Mouse (Mus musculus) CH12.LX (cell line): ENCODE results near the gene Hyal2. TPM values are rescaled to one million over a fixed set of nuclear protein-coding genes. Genes with fewer than 3 reads are reported as not detected.
A peak's percentile ranks its signal among the peaks of the same experiment; 100 is the strongest.

Experiments
- DNase-seq: peaks from one replicate; pipeline ENCODE4 v3.0.0-alpha.2; 2013; ENCODE audit errors: extremely low read depth
- H3K27ac ChIP-seq: 2 replicates; pipeline ENCODE4 v1.5.1; 2012; ENCODE audit warnings: low read depth, mild to moderate bottlenecking, control low read depth, moderate library complexity; ENCODE audit not compliant: insufficient read depth
- H3K27me3 ChIP-seq: replicated peaks from 2 replicates; pipeline ENCODE3; 2012; ENCODE audit warnings: inconsistent platforms
- H3K36me3 ChIP-seq, 2 experiments: replicated peaks in 1 of 2; 2 replicates each; pipeline versions ENCODE3 to v1.6.1; 2012; ENCODE audit warnings: inconsistent platforms in 1 of 2, low read length in 1 of 2, mild to moderate bottlenecking in 1 of 2, mixed read lengths in 1 of 2, moderate library complexity in 1 of 2; ENCODE audit not compliant: control insufficient read depth in 1 of 2, insufficient read depth in 1 of 2
- H3K4me1 ChIP-seq, 2 experiments: 2 replicates each; pipeline ENCODE4 v1.6.1; 2012; ENCODE audit warnings: inconsistent platforms in 1 of 2, moderate library complexity in 1 of 2; ENCODE audit not compliant: insufficient read depth in 2 of 2, control insufficient read depth in 1 of 2
- H3K4me2 ChIP-seq: 2 replicates; pipeline ENCODE4 v1.6.1; 2012; ENCODE audit warnings: low read depth, mild to moderate bottlenecking, control low read depth; ENCODE audit not compliant: poor library complexity, insufficient read depth, severe bottlenecking
- H3K4me3 ChIP-seq, 3 experiments: fragments of 150-350 bp in 1 of 3; sonication (generic) in 1 of 3; replicated peaks in 1 of 3; 2 replicates each; pipeline versions ENCODE3 to v1.5.1; 2011 to 2012; ENCODE audit warnings: low read depth in 2 of 3, low read length in 2 of 3, mild to moderate bottlenecking in 2 of 3, moderate library complexity in 2 of 3, control low read depth in 1 of 3, improper control_type of control experiment in 1 of 3, inconsistent platforms in 1 of 3, mixed read lengths in 1 of 3; ENCODE audit not compliant: poor library complexity in 1 of 3
- H3K79me2 ChIP-seq: replicated peaks from 2 replicates; pipeline ENCODE4 v1.6.1; 2012; ENCODE audit warnings: mild to moderate bottlenecking, moderate library complexity; ENCODE audit not compliant: control insufficient read depth, poor library complexity, insufficient read depth, severe bottlenecking; ENCODE audit errors: extremely low read depth
- H3K9ac ChIP-seq: 2 replicates; pipeline ENCODE4 v1.6.1; 2012; ENCODE audit warnings: low read depth, mild to moderate bottlenecking, control low read depth, moderate library complexity; ENCODE audit not compliant: insufficient read depth
- H3K9me3 ChIP-seq: replicated peaks from 2 replicates; pipeline ENCODE3; 2012; ENCODE audit warnings: low read length, inconsistent platforms, mixed read lengths
- BHLHE40 ChIP-seq: IDR thresholded peaks from 2 replicates; pipeline ENCODE4 v1.6.1; 2011; ENCODE audit warnings: mild to moderate bottlenecking, low read depth, low read length, improper control_type of control experiment
- CHD1 ChIP-seq: IDR thresholded peaks from 2 replicates; pipeline ENCODE4 v1.6.1; 2012; ENCODE audit warnings: low read depth, low read length, improper control_type of control experiment, inconsistent platforms
- CHD2 ChIP-seq: IDR thresholded peaks from 2 replicates; pipeline ENCODE4 v1.6.1; 2011; ENCODE audit warnings: low read length, improper control_type of control experiment
- CTCF ChIP-seq, 2 experiments: IDR thresholded peaks in 1 of 2; conservative IDR thresholded peaks in 1 of 2; 2 replicates each; pipeline ENCODE4 v1.5.1; 2011 to 2012; ENCODE audit warnings: low read depth in 2 of 2, low read length in 2 of 2, improper control_type of control experiment in 1 of 2, inconsistent platforms in 1 of 2, mild to moderate bottlenecking in 1 of 2, moderate library complexity in 1 of 2
- E2F4 ChIP-seq: IDR thresholded peaks from 2 replicates; pipeline ENCODE4 v1.6.1; 2011; ENCODE audit warnings: low read depth, low read length, improper control_type of control experiment; ENCODE audit not compliant: insufficient replicate concordance
- EP300 ChIP-seq: IDR thresholded peaks from 2 replicates; pipeline ENCODE4 v1.6.1; 2011; ENCODE audit warnings: low read length, improper control_type of control experiment
- ETS1 ChIP-seq: conservative IDR thresholded peaks from 2 replicates; pipeline ENCODE4 v1.6.1; 2012; ENCODE audit warnings: low read depth, mild to moderate bottlenecking, inconsistent platforms, low read length, improper control_type of control experiment, moderate library complexity
- GABPA ChIP-seq: IDR thresholded peaks from 2 replicates; pipeline ENCODE4 v1.6.1; 2012; ENCODE audit warnings: low read depth, low read length, improper control_type of control experiment, inconsistent platforms; ENCODE audit not compliant: insufficient replicate concordance
- HCFC1 ChIP-seq: IDR thresholded peaks from 2 replicates; pipeline ENCODE4 v1.6.1; 2012; ENCODE audit warnings: low read depth, mild to moderate bottlenecking, inconsistent platforms, low read length, improper control_type of control experiment
- IRF4 ChIP-seq: IDR thresholded peaks from 2 replicates; pipeline ENCODE4 v1.6.1; 2014; ENCODE audit warnings: low read depth, mild to moderate bottlenecking, inconsistent platforms, low read length, improper control_type of control experiment
- JUN ChIP-seq: IDR thresholded peaks from 2 replicates; pipeline ENCODE4 v1.6.1; 2011; ENCODE audit warnings: low read depth, mild to moderate bottlenecking, low read length, improper control_type of control experiment, moderate library complexity; ENCODE audit not compliant: insufficient read depth
- JUND ChIP-seq: conservative IDR thresholded peaks from 2 replicates; pipeline ENCODE4 v1.6.1; 2011; ENCODE audit warnings: low read depth, low read length, improper control_type of control experiment
- KAT2A ChIP-seq: IDR thresholded peaks from 2 replicates; pipeline ENCODE4 v1.6.1; 2012; ENCODE audit warnings: low read length, improper control_type of control experiment, inconsistent platforms; ENCODE audit not compliant: insufficient replicate concordance
- MAFK ChIP-seq: IDR thresholded peaks from 2 replicates; pipeline ENCODE4 v1.6.1; 2011; ENCODE audit warnings: low read length, improper control_type of control experiment; ENCODE audit not compliant: insufficient replicate concordance
- MAX ChIP-seq: IDR thresholded peaks from 2 replicates; pipeline ENCODE4 v1.6.1; 2011; ENCODE audit warnings: low read length, improper control_type of control experiment
- MAZ ChIP-seq: IDR thresholded peaks from 2 replicates; pipeline ENCODE4 v1.6.1; 2012; ENCODE audit warnings: low read depth, mild to moderate bottlenecking, inconsistent platforms, low read length, improper control_type of control experiment, moderate library complexity
- MEF2A ChIP-seq: IDR thresholded peaks from 2 replicates; pipeline ENCODE4 v1.6.1; 2014; ENCODE audit warnings: low read depth, mild to moderate bottlenecking, inconsistent platforms, low read length, improper control_type of control experiment, borderline replicate concordance
- MXI1 ChIP-seq: IDR thresholded peaks from 2 replicates; pipeline ENCODE4 v1.6.1; 2011; ENCODE audit warnings: mild to moderate bottlenecking, low read depth, low read length, improper control_type of control experiment
- MYC ChIP-seq: IDR thresholded peaks from 2 replicates; pipeline ENCODE4 v1.6.1; 2011; ENCODE audit warnings: low read depth, mild to moderate bottlenecking, improper control_type of control experiment, low read length
- NELFE ChIP-seq: IDR thresholded peaks from 2 replicates; pipeline ENCODE4 v1.6.1; 2011; ENCODE audit warnings: low read depth, low read length, improper control_type of control experiment
- NRF1 ChIP-seq: IDR thresholded peaks from 2 replicates; pipeline ENCODE4 v1.6.1; 2014; ENCODE audit warnings: low read depth, mild to moderate bottlenecking, inconsistent platforms, low read length, improper control_type of control experiment, moderate library complexity
- PAX5 ChIP-seq: IDR thresholded peaks from 2 replicates; pipeline ENCODE4 v1.6.1; 2012; ENCODE audit warnings: low read length, inconsistent platforms, mixed read lengths
- POLR2A ChIP-seq: IDR thresholded peaks from 2 replicates; pipeline ENCODE4 v1.6.1; 2011; ENCODE audit warnings: low read depth, mild to moderate bottlenecking, improper control_type of control experiment, low read length
- RAD21 ChIP-seq: IDR thresholded peaks from 2 replicates; pipeline ENCODE4 v1.6.1; 2011; ENCODE audit warnings: low read depth, mild to moderate bottlenecking, low read length, improper control_type of control experiment, moderate library complexity
- RCOR1 ChIP-seq: conservative IDR thresholded peaks from 2 replicates; pipeline ENCODE4 v1.6.1; 2012; ENCODE audit warnings: low read depth, mild to moderate bottlenecking, inconsistent platforms, low read length, improper control_type of control experiment
- SIN3A ChIP-seq: IDR thresholded peaks from 2 replicates; pipeline ENCODE4 v1.6.1; 2012; ENCODE audit warnings: low read length, improper control_type of control experiment, inconsistent platforms
- SMC3 ChIP-seq: IDR thresholded peaks from 2 replicates; pipeline ENCODE4 v1.6.1; 2011; ENCODE audit warnings: low read depth, low read length, improper control_type of control experiment
- TBP ChIP-seq: conservative IDR thresholded peaks from 2 replicates; pipeline ENCODE4 v1.6.1; 2011; ENCODE audit warnings: low read depth, low read length, improper control_type of control experiment
- TCF12 ChIP-seq: IDR thresholded peaks from 2 replicates; pipeline ENCODE4 v1.6.1; 2014; ENCODE audit warnings: low read depth, mild to moderate bottlenecking, inconsistent platforms, low read length, improper control_type of control experiment
- UBTF ChIP-seq: IDR thresholded peaks from 2 replicates; pipeline ENCODE4 v1.6.1; 2012; ENCODE audit warnings: low read depth, mild to moderate bottlenecking, inconsistent platforms, low read length, improper control_type of control experiment, moderate library complexity
- USF1 ChIP-seq: IDR thresholded peaks from 2 replicates; pipeline ENCODE4 v1.6.1; 2014; ENCODE audit warnings: low read depth, mild to moderate bottlenecking, inconsistent platforms, low read length, improper control_type of control experiment
- USF2 ChIP-seq: conservative IDR thresholded peaks from 2 replicates; pipeline ENCODE4 v1.6.1; 2011; ENCODE audit warnings: low read depth, low read length, improper control_type of control experiment
- ZKSCAN1 ChIP-seq: IDR thresholded peaks from 2 replicates; pipeline ENCODE4 v1.6.1; 2012; ENCODE audit warnings: low read depth, inconsistent platforms, low read length, improper control_type of control experiment, borderline replicate concordance
- ZMIZ1 ChIP-seq: IDR thresholded peaks from 2 replicates; pipeline ENCODE4 v1.6.1; 2012; ENCODE audit warnings: low read depth, mild to moderate bottlenecking, inconsistent platforms, low read length, improper control_type of control experiment
- ZNF384 ChIP-seq: IDR thresholded peaks from 2 replicates; pipeline ENCODE4 v1.6.1; 2012; ENCODE audit warnings: low read depth, low read length, improper control_type of control experiment, inconsistent platforms
- dilution Hi-C: fragments of 300-500 bp; cut with MboI; formaldehyde crosslinking; loops from 2 replicates; pipeline ENCODE4 v1.14.3; 2020; ENCODE audit warnings: low sequenced_read_pairs; ENCODE audit not compliant: extremely low pct_unique_long_range_greater_than_20kb, extremely low pct_ligation_motif_present
- in situ Hi-C: fragments of 300-500 bp; cut with MboI; formaldehyde crosslinking; loops from 3 replicates; pipeline ENCODE4 v1.14.3; 2019; ENCODE audit warnings: low sequenced_read_pairs, low pct_ligation_motif_present, low pct_unique_long_range_greater_than_20kb, mixed read lengths
- polyA plus RNA-seq: library from polyadenylated mRNA; unstranded; fragments of >175 nt; gene quantifications from 2 replicates; pipeline ENCODE4 v1.2.1, GENCODE M21; 2012; ENCODE audit warnings: low read depth; ENCODE audit not compliant: insufficient read length
- total RNA-seq, 2 experiments: library from RNA; depleted of rRNA; stranded (reverse); fragments of 300-350 nt in 1 of 2; fragments of >200 nt in 1 of 2; gene quantifications; 2 replicates each; pipeline ENCODE4 v1.2.3; 2012 to 2014

The Hyal2 gene
- total and polyA plus RNA-seq, 3 experiments = 16.4 to 30.9 (median 26.8) TPM

DNA sequence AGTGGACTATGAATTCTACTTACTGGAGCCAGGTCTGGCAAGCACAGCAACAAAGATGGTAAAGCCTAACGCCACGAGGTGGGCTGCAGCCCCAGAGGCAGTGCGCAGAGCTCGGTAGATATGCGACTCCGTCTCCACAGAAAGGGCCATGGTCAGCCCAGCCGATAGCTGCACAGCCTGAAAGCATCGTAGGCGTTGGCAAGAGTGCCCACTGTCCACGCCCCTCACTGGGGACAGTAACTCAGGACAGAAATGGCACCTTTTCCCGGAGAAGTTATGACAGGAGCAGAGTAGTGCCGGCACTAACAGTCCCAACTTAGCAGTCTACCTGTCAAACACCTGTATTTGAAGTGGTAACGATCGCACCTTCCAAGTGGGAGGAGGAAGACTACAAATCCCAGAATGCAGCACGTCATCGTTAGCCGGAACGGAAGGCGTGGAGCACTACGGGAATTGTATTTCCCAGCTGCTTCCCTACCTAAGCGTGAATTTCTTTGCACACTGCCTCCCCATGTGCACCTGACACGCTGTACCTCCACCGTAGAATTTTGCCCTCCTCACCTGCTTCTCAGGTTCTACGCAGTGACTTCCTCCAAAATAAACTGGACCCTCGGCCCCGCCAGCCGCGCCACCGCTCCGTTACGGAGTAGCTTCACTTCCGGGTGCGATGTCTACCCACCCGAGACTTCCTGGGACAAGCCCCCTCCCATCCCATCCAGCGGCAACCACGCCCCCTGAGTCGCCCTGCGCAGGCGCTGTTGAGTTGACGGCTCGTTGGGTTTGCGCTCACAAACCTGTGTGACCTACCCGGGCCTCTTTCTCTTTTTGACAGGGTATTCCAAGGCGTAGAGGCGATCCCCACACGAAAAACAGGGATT is 26.0 kb upstream of the Hyal2 start, which contains the start of the genes Cyb561d2 and Nprl2 (continued):
- TF ChIP-seq MAFK = no peak
- TF ChIP-seq CTCF (conservative IDR thresholded peaks at IDR 0.05 in 1 of 2, IDR thresholded peaks at IDR 0.05 in 1 of 2; ENCODE audit: low read depth in 2 of 2, low read length in 2 of 2) = no peak
- no peak for TF ChIP-seq CHD1
- peak; percentile 100 for TF ChIP-seq HCFC1
- TF ChIP-seq GABPA = peak; percentile 85; the same call in 1 of the 2 replicates
- TF ChIP-seq MAX = no peak
- TF ChIP-seq EP300 = no peak
- no peak for TF ChIP-seq PAX5

DNA sequence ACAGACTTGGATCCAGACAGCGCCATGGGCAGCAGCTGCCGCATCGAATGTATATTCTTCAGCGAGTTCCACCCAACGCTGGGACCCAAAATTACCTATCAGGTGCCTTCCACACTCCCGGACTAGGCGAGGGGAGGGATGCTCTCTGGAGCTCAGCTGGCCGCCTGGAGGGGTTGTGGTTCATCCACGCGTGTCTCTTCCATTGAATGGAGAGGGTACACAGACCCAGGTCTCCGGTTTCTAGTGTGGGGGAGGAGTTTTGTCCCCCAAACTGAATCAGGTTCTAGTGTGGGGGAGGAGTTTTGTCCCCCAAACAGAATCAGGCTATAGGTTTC is 25.4 kb upstream of the Hyal2 start:
- Histone ChIP-seq H3K79me2 (peaks cover 3% of the 10 kb centered on the region; the same call in 1 of the 2 replicates), H3K9ac (peak overlapping the region; percentile 77), H3K4me1 (peaks cover 5 to 40% of the 10 kb centered on the region in 2 experiments; a peak in 2 of 4 replicates), H3K4me3 (peak overlapping the region; percentile 63 to 76 (median 70)), H3K4me2 (peak overlapping the region; percentile 95), H3K27me3 (no peaks in the 10 kb centered on the region), H3K27ac (no peak overlapping the region), H3K36me3 (peaks cover 47 to 58% of the 10 kb centered on the region in 2 experiments), H3K9me3 (no peaks in the 10 kb centered on the region)
- dilution Hi-C loops (no loop called here), in situ Hi-C loops (no loop called here)
- no peak for DNase-seq
- TF ChIP-seq SMC3 (no peak), MAX (no peak), JUN (no peak), BHLHE40 (peak; percentile 33), RCOR1 (no peak; the same call in 1 of the 2 replicates), TBP (no peak), PAX5 (no peak), GABPA (no peak), RAD21 (no peak), JUND (no peak), ZMIZ1 (peak; percentile 68; the same call in 1 of the 2 replicates), NRF1 (no peak), TCF12 (0 out of 2 replicates have a peak, but pooled peaks have one; percentile 5), CHD2 (no peak; the same call in none of the 2 replicates), ETS1 (no peak), NELFE (no peak), EP300 (no peak), MXI1 (peak; percentile 33; the same call in 1 of the 2 replicates), USF2 (no peak), MAZ (no peak), SIN3A (peak; percentile 67), ZKSCAN1 (no peak), MAFK (no peak), CTCF (conservative IDR thresholded peaks at IDR 0.05 in 1 of 2, IDR thresholded peaks at IDR 0.05 in 1 of 2; ENCODE audit: low read depth in 2 of 2, low read length in 2 of 2) (no peak), IRF4 (0 out of 2 replicates have a peak, but pooled peaks have one; percentile 2), POLR2A (no peak), UBTF (no peak), CHD1 (no peak), HCFC1 (no peak), USF1 (no peak), MYC (no peak), E2F4 (no peak), ZNF384 (no peak), MEF2A (0 out of 2 replicates have a peak, but pooled peaks have one; percentile 8), KAT2A (no peak)
